Mouse (Mus musculus) cerebellum, adult 2 months (tissue): ENCODE results near the gene G3bp1. TPM values are rescaled to one million over a fixed set of nuclear protein-coding genes. Genes with fewer than 3 reads are reported as not detected.

ENCODE experiments used
- DNase-seq, 2 experiments: peaks; one replicate each; pipeline ENCODE4 v3.0.0; 2021
- H3K27ac ChIP-seq: fragments of 200-500 bp; 2 replicates; pipeline ENCODE4 v1.5.1; 2012; ENCODE audit warnings: low read length, control low read depth, inconsistent platforms; ENCODE audit not compliant: insufficient read depth
- H3K27me3 ChIP-seq: fragments of 200-500 bp; 2 replicates; pipeline ENCODE4 v1.6.1; 2012; ENCODE audit warnings: inconsistent platforms, mild to moderate bottlenecking, low read length, moderate library complexity; ENCODE audit not compliant: control insufficient read depth, insufficient read depth
- H3K4me1 ChIP-seq: fragments of 200-500 bp; 2 replicates; pipeline ENCODE4 v1.6.1; 2011; ENCODE audit warnings: low read length; ENCODE audit not compliant: control insufficient read depth, insufficient read depth
- H3K4me3 ChIP-seq: fragments of 200-500 bp; replicated peaks from 2 replicates; pipeline ENCODE3; 2011; ENCODE audit warnings: mild to moderate bottlenecking, low read depth, low read length, control low read depth; ENCODE audit not compliant: insufficient read depth
- CTCF ChIP-seq: fragments of 200-500 bp; IDR thresholded peaks from 2 replicates; pipeline ENCODE4 v1.5.1; 2011; ENCODE audit warnings: low read depth, mild to moderate bottlenecking, control low read depth, low read length, moderate library complexity, borderline replicate concordance; ENCODE audit not compliant: insufficient read depth
- POLR2A ChIP-seq: fragments of 200-500 bp; IDR thresholded peaks from 2 replicates; pipeline ENCODE4 v1.6.1; 2011; ENCODE audit warnings: low read length, control low read depth, borderline replicate concordance; ENCODE audit not compliant: insufficient read depth
- WGBS: fragments of 180-500 bp; shearing (Covaris S2); methylation state at CpG from one replicate; pipeline ENCODE4 v1.1.7; 2018; 5-methylcytosine and 5-hydroxymethylcytosine counted together
- polyA plus RNA-seq: library from polyadenylated mRNA; depleted of rRNA; stranded (reverse); fragments of >200 nt; gene quantifications from 2 replicates; pipeline ENCODE4 v1.2.3, GENCODE M21; 2012; rRNA removed

G3bp1 gene
- polyA plus RNA-seq, 1 experiment: 21.3 TPM

DNA sequence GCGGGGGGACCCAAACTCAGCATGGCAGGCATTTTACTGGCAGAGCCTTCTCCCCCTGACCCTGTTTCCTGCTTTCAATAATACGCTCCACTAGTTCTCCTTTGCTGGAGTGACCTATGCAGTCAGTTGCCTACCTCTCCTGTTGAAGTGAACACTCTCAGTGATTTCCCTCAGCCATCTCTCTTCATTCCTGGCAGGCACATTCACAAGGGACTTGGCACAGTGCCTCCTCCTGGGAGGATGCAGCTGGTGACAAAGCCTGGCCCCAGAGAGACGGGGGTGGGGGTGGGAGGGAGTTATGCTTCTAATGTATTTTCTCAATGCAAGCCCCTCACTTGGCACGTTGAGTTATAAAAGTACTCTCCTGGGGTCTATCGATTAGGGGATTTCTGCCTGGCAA, 63.9 kb downstream of the G3bp1 start:
- DNase-seq: peak; percentile 85 to 91
- TF ChIP-seq POLR2A (no peak), CTCF (no peak)
- H3K27me3 ChIP-seq: no peaks in the 10 kb centered on the region
- H3K4me3 ChIP-seq: no peak overlapping the region
- WGBS: 7% methylated on average over 5 of the region's 5 CpGs
- peaks cover 18% of the 10 kb centered on the region for H3K4me1 ChIP-seq
- H3K27ac ChIP-seq: no peak overlapping the region

DNA sequence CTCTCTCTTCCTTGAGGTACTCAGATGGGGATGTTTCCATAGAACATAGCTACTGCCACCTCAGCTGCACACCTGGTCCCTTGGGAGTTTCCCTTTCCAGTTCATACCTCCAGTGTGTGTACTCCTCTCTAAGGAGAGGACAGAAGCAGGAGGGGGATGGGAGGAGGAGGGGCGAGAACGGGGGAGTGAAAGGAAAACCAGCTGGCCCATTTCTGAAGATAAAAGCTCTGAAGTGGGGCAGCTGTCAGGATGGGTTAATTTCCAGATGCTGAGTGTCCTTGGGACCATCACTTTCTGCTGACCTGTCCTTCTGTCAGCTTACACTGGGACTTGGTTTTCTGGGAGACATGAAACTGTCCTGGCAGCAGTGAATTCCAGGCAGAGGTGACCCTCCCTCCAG, 65.3 kb downstream of the G3bp1 start:
- no peaks in the 10 kb centered on the region for H3K27me3 ChIP-seq
- no peak overlapping the region for H3K27ac ChIP-seq
- TF ChIP-seq POLR2A (no peak), CTCF (no peak)
- DNase-seq: no peak
- no peak overlapping the region for H3K4me3 ChIP-seq
- WGBS: 85% methylated on average over 2 of the region's 2 CpGs
- H3K4me1 ChIP-seq: peaks cover 18% of the 10 kb centered on the region

DNA sequence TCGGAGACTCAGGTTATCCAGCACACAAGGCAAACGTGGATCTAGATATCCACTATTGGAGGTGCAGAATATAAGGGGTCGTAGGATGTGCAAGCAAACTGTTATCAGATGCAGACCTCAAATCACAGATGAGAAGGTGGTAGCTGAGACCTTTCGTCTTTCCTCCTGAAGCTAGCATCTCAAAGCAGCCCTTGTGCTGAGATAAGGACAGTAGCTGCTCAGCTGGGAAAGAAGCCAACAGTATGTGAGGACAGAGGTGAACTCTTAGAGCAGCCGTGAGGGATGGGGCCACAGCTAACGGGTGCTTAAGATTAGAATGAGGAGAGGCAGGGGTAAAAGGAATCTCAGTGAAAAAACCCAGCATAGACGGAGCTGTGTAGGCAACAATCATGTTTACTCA, 72.6 kb downstream of the G3bp1 start:
- Histone ChIP-seq H3K4me3 (no peak overlapping the region), H3K27me3 (no peaks in the 10 kb centered on the region), H3K4me1 (no peaks in the 10 kb centered on the region), H3K27ac (no peak overlapping the region)
- 64% methylated on average over 7 of the region's 7 CpGs for WGBS
- no peak for DNase-seq
- TF ChIP-seq POLR2A (no peak), CTCF (no peak)

DNA sequence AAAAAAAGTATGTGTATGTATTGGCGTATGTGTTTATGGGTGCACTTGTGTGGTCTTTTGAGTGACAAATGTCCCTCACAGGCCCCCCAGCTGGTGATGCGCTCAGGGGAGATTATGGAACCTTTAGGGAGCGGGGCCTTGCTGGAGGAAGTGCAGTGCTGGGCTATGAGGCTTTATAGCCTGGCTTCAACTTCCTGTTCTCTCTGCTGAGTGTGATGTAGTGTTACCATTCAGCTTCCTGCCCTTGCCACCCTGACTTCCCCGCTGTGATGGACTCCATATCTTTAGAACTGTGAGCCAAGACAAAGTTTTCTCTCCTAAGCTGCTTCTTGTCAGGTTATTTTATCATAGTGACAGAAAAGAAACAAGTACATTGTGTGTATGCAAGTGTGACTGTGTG, 73.2 kb downstream of the G3bp1 start:
- Histone ChIP-seq H3K27ac (no peak overlapping the region), H3K27me3 (no peaks in the 10 kb centered on the region), H3K4me3 (no peak overlapping the region), H3K4me1 (no peaks in the 10 kb centered on the region)
- DNase-seq: no peak
- no peak for TF ChIP-seq POLR2A
- TF ChIP-seq CTCF: no peak
- 75% methylated on average over 4 of the region's 4 CpGs for WGBS

DNA sequence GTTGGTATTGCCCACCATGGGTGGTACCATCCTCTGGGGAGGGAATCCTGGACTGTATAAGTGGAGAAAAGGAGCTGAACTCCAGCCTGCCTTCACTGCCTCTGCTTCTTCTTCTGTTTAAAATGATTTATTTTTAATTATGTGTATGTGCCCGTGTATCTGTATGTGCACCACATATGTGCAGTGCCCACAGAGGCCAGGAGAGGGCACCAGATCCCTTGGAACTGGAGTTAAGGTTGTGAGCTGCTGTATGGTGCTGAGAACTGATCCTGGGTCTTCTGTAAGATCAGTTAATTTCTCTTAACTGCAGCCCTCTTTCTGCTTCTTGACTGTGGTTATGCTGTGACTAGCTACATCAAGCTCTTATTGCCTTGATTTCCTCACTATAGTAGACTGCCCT, 76.2 kb downstream of the G3bp1 start:
- 96% methylated on average over 1 of the region's 1 CpGs for WGBS
- no peak overlapping the region for H3K4me3 ChIP-seq
- no peak for DNase-seq
- no peak overlapping the region for H3K27ac ChIP-seq
- H3K27me3 ChIP-seq: no peaks in the 10 kb centered on the region; the same call in 1 of the 2 replicates
- H3K4me1 ChIP-seq: no peaks in the 10 kb centered on the region
- no peak for TF ChIP-seq POLR2A
- no peak for TF ChIP-seq CTCF

Other genes with a start within 250 kb of the G3bp1 start
- 86.7 and 104 TPM in 2 replicates for gene Fat2, start 133.1 kb upstream of the G3bp1 start, polyA plus RNA-seq
- gene Sparc, start 46.5 kb upstream of the G3bp1 start, polyA plus RNA-seq: 1,317 and 1,324 TPM in 2 replicates
- gene Atox1, start 8.4 kb upstream of the G3bp1 start, polyA plus RNA-seq: 203 and 218 TPM in 2 replicates
- 20.8 and 27.3 TPM in 2 replicates for gene Glra1, start 138.5 kb downstream of the G3bp1 start, polyA plus RNA-seq